Mouse (Mus musculus) naive thymus-derived CD4-positive, alpha-beta T cell, adult 2 months (primary cell): ENCODE data around the gene Cep41.

ENCODE experiments used
- DNase-seq: peaks from one replicate; pipeline ENCODE4 v3.0.0-alpha.2; 2011; ENCODE audit warnings: low read depth

The Cep41 gene

DNA sequence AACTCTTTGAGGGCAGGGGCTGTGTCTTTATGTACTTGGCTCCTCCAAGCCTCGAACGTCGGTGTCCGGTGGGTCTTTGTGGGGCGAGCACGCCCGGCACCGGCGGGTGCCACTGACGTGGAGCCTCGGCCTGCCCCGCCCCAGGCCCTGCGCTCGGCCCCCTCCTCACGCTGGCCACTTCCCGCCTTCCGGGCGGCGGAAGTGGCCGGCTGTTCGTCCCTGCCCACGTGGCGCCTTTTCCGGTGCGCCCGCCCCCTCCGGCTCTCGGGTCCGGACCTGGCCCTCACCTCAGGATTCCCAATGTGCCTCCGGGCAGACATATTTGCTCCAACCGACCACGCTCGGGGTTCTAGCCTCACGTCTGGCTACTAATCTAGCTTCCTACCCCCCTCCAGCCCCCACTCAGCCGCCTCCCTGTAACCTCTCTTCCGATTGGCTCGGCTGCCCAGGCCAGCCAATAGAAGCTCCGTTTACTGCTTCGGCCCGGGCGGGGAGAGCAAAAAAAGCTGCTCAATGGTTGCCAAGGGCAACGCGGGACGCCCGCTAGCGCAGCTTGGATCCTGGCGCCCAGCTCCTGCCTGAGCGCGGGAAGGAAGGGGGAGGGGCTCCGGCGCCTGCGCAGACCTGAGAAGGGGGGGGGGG is at the start of gene Cep41:
TSS of gene Cep41 (minus strand) at position 400 of the 642 bp plus-strand sequence.
- DNase-seq = peak; percentile 97

DNA sequence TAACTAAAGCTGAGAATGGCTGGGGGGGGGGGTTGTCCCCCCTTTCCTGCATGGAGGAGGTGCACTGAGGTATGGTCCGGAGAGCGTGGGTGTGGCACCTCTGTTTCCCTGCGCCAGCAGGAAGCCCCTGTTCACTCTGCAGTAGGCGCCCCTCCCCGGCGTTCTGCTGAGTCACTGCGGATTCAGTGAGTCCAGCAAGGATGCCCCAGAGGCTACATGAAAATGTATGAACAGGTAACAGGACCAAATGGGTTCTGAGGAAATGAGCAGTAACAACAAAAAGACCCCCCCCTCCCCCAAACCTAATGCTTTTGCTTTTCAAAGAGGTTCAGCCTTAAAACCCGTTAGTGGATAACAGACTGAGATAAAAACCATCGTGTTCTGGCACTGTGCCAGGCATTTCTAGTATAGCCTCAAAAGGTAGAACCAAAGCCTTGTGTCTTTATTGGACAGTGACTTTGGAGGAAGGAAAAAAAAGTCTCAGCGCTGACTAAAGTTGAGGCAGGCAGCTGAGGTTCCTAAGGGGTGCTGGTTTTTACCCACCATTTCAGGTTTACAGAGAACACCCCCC is 45.7 kb upstream of the Cep41 start:
- DNase-seq = peak; percentile 40

DNA sequence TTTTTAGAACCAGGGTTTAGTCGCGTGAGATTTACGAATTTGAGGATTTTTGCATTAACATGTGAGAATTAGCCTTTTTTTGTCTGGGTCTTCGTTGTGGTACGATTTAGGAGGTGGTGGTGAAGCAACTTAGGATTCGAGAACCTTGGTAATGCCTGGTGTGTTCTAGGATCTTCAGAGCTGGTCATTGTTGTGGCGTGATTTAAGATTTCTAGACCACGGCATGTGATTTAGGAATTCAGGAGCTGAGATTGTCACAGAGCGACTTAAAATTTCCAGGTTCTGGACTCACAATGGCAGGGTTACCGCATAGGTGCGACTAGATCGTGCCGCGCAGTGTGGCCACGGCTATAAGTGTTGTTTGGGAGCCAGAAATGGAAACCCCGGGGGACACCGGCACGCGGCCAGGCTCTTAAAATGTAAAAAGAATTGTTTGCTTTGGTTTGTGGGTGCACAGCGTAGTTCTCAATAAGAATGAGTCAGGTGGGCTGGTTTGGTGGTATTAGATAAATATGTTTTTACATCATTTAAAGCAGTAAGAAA is 45.0 kb upstream of the Cep41 start:
- DNase-seq = peak; percentile 24

DNA sequence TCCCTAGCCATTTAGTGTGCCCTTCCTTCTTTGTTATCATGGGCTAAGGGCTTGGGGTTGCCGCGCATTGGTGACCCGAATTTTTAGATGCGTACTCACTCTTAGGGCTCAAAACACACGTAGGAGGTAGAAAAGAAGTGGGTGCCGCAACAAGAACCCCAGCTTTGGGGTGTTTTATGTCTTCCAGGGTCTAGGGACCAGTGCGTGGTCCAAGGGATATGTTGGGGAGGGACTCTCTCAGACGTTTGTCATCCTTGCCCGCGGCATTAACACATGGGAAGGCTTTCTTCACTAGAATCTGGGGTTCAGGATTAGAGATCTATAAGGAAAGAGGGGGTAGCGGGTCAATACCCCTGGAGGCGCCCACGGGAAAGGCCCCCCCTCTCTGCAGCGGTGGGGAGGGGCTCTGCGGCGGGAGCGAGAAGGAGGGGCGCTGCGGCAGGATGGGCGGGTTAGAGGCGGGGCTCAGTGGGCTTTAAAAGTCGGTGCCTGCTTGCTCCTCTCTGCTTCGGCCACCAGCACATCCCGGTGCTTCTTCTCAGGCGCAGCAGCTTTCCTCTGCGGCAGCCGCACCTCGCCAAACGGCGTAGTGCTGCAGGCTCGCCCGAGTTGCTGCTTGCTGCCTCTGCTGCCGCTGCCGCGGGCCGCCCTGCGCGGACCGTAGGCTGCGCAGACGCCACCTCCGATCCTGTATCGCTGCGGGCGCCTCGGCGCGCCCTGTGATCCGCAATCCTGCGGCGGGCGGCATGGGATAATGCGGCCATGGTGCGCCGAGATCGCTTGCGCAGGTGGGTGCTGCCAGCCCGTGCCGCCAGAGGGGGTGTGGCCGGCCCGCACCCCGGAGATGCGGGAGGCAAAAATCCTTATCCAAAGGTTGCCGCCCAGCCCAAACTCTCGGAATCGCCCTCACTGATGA is 44.3 kb upstream of the Cep41 start:
- peak; percentile 39 for DNase-seq

DNA sequence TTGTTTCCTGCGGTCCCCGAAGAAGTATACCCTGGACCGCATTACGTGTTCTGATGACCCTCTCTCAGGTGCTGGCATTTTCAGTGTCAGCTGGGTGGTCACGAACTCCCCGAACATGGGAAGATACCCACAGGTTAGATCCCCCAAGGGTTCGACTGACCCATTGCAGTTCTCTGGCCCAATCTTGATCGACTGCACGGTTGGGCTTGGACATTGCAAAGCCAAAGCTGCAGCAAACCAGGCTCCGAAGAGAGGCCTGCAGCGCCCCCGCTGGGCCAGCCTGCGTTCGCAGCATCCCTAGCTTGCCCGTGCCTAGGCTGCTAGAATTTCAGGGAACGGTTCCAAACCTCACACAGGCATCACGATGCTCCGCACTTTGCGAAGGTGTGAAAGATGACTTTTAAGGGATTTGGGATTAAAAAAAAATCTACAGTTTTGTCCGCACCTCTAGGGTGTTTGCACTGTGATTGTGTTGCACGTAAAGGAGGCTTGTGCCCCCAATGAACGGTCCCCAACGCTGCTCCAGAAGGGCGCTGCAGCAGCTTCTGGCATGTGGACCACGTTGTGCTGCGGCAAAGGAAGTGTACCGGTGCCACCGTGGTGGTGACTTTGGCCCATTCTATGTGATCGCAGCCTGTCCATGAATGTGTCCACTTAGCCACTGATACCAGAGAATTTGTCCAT is 43.5 kb upstream of the Cep41 start:
- peak; percentile 23 for DNase-seq

DNA sequence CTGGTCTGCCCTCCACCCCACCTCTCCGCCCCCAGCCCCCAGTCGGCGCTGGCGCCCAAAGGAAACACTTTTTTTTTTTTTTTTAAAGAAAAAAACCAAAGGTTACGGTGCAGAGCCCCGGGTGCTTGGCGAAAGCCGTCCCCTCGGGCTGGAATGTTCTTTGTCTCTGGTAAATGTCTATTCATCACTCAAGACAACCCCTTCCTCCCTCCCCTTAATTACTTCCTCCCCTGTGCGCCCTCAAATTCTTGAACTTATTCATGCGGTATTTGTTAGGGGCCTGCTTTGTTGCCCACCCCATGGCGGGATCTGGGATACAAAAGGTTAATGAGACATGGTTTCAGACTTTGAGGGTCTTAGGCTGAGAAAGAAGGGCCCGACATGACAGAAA is 42.8 kb upstream of the Cep41 start:
- DNase-seq = no peak

DNA sequence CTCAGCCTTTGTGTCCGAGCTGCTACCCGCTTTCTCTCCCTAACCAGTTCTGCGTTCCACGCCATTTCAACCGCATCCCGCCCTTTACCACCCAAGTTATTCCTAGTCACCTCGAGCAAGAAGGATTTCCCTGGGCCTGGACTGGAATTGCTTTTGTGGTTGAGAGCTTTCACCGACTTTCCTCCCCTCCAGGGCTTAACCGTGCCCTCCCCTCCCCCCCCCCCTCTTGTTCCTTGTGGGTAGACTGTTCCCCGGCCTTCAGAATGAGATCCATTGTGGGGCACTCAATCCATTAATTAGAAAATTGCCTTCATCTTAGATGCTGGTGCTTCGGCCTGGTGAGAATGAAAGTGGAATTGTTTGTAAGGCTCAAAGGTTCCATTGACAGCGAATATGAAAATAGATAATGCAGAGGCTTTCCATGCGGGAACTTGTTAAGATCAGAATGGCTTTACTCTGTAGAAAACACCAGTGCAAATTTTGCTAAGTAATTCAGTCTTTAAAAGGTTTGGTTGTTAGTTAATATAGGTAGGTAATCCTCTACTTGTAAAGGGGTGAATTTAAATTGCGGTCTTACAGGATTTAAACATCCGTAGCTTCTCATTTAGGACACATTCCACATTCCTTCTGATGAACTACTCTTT is 42.3 kb upstream of the Cep41 start:
- peak; percentile 16 for DNase-seq

DNA sequence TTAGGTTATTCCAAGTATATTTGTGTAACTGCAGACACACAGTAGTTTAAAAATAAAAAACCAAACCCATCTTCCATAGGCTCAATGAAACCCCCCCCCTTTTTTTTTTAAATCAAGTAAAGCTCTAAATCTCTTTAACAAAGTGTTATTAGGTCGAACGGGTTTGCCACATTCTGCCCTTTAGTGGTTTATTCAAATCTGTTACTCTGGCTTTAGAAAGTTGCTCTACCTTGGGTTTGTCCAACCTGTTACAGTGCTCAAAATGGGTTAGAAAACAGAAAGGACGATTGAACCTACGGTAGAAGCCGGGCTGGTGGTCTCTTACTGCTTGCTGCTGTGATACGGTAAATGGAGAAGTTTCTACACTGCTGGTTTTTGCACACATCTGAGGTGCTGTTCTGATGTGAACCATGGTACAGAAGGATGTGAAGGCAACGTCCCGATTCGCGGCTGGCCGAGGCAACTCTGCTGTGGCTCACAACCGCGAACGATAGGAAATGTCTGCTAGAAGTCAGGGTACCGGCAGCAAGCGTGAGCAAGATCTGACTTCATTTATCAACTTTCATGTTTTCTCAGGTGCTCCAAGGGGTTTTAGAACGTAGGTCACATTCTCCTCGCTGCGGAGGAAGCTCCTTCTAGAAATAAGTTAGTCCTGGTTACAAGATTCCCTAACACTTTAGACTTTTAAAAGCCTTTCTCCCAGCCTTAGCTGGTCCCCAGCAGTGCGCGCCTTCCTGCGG is 41.6 kb upstream of the Cep41 start:
- peak; percentile 43 for DNase-seq

DNA sequence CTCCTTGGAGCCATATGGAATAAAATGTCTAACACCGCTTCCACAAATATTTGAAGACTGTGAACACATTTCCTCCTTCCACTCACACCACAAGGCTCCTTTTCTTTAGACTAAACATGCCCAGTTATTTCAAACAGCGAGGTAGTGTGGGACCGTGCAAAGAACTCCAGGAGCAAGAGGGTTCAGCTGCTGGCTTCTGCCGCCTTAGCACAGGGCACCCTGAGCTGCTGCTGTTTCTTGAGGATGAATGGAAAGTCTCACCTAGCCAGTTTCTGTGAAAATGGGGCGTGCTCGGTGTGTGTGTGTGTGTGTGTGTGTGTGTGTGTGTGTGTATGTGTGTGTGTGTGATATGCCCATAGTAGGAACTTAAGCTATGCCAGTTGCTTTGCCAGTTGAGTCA is 40.9 kb upstream of the Cep41 start:
- DNase-seq = no peak

DNA sequence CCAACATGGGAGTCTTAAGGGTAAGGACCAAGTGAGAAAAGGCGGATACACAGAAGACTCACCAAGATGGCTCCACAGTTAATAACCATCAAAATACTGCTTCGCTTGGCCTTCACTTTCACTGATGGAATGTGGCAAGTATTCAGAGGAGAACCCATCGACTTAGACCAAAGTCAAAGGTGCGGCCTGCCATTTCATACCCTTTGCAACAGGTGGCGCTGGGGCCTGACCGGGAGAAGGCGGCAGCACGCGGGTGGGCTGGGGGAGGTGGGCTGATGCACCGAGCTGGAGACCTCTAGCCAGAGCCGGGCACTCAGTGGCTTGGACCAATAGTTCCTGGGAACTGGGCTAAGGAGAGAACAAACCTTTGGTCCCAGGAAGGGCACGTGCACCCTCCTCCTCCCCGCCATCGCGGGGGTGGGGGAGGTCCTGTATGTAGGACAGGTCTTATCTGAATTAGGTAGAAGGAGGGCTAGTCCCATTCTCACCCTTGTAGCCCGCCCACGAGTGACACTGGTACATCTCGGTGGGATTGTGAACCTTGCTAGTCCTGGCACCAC is 39.1 kb upstream of the Cep41 start:
- no peak for DNase-seq

DNA sequence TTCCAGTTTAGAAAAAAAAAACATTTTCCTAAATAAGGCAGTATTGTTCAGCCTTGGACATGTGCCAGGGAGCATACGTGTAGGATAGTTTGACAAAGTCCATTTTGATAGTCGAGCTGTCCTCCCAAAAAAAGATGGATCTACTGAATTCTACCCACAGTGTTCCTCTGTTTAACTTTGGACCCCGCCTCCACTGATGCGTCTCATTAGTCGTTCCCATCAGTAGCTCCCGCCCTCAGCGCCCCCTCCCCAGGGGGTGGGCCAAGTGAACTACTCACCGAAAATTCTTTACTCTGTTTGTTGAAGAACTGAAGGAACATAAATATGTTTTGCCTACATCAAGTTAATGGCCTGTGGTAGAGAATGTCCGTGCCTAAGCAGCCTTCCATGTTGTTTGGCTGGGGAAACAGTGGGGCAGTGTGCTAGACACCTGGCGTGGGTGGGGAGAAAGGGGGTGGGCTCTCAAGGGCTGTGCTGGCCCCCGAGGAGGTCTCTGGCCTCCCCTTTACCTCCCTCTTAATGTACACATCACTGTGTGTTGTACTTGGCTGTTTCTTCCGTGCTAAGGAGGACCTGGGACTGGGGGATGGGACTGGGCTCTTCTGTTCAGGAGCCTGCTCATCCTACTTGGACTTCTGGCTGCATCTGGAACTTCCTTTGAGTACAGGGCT is 36.9 kb upstream of the Cep41 start:
- DNase-seq = no peak

DNA sequence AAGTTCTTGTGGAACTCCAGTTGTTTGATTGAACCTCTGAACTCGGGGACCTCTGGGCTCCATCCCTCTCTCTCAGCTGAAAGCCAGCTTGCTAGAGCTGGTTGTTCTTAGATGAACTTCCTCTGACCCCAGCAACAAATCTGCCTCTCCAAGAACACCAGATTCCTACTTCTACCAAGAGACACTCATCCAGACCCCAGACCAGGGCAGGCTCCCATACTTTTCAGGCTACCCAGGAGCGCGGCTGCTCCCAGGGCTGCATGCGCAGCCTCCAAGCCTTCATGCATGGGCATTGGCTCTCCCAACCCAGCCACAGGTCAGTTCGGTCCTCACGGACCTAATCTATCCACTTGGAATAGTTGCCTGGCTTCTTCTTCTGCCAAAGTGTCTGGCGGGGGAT is 29.8 kb upstream of the Cep41 start, which contains the start of gene Mest:
TSS of gene Mest (plus strand) at position 217 of the 400 bp plus-strand sequence.
- no peak for DNase-seq

DNA sequence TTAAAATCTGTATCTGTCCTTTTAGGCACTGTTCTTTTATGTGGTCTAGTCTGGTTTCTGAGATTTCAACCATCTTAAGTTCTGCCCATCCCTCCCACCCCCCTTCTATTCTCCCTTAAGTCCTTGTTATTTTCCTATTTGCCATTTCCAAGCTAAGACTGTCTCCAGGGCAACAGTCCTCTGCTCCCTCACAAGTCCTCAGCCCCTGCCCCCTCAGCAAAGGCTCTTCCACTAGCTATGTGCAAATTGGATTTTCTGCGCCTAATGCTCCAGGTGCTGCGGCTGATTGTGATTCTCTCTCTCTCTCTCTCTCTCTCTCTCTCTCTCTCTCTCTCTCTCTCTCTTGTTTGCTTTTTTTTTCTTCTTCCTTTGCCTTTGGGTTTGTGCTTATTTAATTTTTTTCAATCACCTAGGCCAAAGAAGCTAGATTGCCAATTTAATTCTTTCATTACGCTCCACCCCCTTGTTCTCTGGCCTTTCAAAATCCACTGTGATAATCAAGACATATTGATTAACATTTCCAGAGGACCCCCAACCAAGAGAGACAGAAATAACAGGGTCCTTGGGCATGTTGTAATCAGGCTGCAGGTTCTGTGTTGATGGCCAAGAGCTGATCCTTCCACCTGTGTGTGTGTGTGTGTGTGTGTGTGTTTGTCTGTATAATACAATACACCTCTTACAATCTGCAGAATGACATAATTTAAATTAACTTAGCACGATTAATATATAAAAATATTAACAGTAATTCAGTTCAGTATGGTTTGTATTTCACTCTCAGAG is 29.0 kb upstream of the Cep41 start:
- DNase-seq = no peak

DNA sequence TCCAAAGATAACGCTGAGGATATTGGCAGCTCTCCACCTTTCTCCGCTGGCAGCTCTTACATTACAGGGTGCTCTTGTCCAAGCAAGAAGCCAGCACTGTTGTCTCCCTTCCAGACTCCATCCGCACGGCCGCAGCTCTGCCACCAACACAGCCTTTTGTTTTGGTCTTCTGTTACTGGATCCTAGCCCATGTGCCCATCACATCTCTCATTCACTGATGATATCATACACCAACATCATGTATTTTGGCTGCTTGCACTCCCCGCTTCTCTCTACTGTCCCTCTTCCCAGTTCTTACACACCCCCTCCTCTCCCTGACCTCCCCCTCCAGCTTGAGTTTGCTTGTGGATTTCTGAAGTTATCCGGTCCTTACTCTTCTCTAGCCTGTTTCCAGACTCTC is 23.2 kb upstream of the Cep41 start:
- DNase-seq = no peak

DNA sequence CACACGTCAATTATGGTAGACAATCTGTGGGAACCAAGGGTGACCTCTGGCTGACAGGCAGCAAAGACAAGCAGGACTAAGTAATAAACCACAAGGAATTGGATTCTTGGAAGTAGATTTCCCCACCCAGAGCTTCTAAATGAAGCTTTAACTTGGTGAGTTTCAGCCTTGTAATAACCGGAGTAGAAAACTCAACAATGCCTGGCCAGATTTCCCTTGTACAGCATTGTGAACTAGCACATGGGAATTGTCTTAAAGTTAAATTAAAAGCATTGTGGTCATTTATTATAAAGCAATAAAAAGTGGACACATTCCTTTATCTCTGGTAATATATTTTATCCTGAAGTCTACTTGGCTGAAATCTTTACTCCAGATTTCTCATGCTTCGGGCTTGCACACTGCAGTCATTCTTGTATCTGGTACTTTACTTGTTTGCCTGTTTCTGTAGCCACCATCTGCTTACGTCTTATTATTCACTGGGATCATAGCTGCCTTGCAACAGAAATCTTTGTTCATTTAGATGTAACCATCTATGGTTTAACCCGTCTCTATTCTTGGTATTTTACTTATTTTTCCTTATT is 21.4 kb upstream of the Cep41 start:
- no peak for DNase-seq

DNA sequence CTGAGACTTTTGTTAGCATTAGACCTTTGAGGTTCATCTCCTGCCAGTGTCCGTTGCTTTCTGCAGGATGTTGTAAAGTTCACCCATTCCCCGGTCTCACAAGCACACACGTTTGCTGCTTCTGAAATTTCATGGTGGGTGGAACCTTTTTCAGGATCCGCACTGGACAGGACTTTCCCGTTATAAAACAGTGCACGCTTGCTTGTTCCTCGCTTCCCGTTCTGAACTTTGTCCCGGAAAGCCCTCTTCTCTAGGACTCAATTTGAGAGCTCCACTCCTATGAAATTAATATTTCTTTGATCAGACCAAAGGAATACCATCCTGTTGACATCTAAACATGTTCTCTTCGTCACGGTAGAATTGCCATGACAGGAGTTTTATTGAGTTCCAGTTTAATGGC is 20.3 kb upstream of the Cep41 start:
- no peak for DNase-seq

DNA sequence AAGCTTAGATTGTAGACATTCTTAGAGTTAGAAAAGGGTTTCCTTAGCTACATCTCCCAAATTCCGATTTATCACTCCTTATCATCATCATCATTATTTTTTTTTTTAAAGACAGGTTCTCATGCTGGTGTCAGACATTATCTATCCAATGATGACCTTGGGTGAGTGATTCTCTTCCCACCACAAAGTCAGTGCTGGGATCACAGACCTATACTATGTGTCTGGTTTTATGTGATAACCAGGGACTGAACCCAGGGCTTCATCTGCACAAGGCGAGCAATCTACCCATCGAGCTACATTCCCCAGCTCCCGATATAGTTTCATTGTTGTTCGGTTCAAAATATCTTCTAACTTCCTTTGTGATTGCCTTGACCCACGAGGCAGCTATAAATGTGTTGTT is 19.9 kb upstream of the Cep41 start:
- no peak for DNase-seq

DNA sequence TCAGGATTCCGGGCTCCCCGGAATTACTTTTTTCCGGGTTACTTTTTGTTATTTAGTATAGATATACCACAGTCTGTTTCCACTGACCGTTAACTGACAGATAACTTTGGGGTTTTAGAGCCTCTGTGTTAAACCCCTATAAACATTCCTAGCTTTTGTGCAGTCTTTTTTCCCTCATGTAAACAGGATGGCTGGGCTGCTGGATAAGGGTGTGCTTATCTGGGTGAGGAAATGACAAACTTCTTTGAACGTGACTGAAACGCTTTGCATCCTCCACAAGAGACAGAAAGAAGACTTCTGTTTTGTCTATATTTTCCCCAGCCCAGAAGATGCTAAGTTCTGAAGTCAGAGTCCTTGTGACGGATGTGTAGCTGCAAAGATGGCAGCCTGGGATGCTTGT is 18.9 kb upstream of the Cep41 start:
- no peak for DNase-seq

DNA sequence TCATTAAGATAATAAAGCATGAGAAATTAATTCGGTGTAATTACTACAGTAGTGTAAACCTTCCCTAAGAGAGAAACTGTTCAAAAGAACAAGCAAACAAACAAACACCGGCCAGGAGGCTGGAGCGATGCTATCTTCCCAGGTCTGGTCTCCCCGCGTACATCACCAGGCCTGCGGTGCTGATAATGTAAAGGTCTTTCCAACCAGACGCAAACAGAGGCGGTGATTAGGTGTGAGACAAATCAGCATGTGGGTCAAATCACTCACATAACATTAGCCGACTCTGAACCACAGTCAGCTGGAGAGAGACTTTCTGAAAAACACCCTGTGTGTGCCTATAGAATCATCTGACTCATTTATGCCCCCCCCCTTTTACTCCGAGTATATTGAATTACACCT is 17.8 kb upstream of the Cep41 start:
- no peak for DNase-seq
